Mouse (Mus musculus): ENCODE measurements around the gene Olfr224. TPM values are rescaled to one million over a fixed set of nuclear protein-coding genes. Genes with fewer than 3 reads are reported as not detected.

Olfr224 gene
- not detected in 2 replicates for total RNA-seq (2017)

DNA sequence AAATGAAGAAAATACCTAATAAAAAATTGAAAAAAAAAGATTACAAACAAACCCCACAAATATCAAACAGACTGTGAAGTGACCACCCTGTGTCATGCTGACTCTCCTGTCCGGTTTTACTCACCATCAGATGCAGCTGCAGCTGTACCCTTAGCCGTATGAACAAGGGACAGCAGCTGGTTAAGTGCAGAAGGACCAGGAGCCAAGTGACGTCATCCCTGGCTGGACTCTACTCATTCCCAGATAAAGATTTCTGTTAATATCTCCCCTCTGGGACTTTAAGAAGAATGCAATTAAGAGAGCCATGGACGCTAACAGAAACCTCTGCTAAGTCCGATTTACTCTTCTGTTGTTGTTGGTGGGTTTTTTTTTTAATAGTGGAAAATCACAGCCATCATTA, at the start of gene Olfr224:
TSS of gene Olfr224 (minus strand) at position 149 of the 400 bp plus-strand sequence.
- ATAC-seq (replicated peaks; ENCODE audit: low read depth, poor library complexity, severe bottlenecking): no peak

DNA sequence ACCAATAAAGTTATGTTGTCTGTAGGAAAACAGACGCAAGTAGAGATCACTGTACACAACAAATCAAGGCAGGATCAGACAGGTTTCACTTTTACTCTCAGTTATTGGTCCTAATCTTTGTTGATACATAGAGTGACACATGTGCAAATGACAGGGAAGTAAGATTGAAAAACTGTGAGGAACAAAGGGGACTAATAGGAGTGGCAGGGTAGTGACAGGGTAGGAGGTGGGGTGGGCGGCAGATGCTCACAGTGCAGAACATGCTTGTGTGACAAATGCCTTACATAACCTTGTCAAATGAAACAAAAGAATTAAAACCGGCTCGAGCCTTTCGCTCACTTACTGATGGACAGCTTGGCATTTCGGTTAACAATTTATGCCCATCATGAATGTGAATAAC, 48.4 kb upstream of the Olfr224 start:
- ATAC-seq (replicated peaks; ENCODE audit: low read depth, poor library complexity, severe bottlenecking): no peak

GRCm38 (mm10) chr11:58618369-58618768, 48.0 kb upstream of the Olfr224 start:
- ATAC-seq (replicated peaks; ENCODE audit: low read depth, poor library complexity, severe bottlenecking): no peak

DNA sequence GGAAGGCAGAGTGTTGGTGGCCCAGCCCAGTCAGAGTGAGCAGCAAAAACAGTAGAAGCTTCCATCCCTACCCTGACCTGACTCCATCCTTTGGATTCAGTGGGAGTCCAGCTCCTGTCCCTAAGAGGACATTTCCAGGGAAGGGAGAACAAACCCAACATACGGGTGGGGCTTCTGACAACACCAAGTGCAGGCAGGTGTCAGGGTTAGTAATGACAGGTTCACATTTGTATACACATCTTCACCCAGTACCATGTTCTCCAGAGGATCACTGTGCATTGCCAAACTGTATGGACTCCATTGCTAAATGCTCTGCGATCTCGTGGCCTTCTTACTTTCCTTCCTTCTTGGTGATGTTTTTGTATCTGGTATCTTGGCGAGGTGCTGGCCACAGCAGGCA, 45.6 kb upstream of the Olfr224 start, which contains the start of gene 2210407C18Rik:
TSS of gene 2210407C18Rik (minus strand) at position 101 of the 400 bp plus-strand sequence.
- no peak for ATAC-seq (replicated peaks; ENCODE audit: low read depth, poor library complexity, severe bottlenecking)

DNA sequence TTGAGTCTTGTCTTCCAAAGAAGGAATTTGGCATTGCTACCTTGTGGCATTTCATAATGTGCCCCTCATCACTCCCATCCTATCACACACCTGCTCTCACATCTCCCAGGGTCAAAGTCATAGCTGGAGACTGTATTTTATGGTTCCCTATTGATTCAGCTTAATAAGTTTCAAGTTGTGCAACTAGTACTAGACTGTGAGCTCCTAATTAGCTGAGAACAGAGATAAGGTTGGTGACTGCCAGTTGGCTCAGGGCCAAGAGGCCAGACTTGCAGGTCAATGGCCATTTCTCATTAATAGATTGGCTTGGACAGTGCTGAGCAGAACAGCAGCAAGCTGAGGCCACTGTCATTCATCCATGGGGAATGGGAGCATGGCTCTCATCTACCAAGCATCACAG, 44.2 kb upstream of the Olfr224 start:
- no peak for ATAC-seq (replicated peaks; ENCODE audit: low read depth, poor library complexity, severe bottlenecking)

DNA sequence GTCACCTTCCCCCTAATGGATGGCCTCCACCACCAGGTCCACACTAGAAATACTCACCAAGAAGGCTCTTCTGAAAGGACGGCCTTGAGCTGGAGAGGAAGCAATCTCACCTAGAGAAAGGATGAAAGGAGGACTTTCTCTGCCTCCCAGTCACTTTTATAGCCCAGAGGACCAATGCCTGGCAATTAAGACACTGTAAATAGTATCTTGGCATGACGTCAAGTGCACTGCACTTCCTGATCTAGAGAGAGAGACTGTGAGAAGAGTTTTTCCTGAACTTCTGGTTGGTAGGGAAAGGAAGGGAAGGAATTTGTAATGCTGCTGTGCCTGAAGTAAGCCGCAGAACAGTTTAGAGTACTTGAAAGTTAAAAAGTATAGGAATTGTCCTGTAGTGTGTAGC, 43.0 kb upstream of the Olfr224 start:
- ATAC-seq (replicated peaks; ENCODE audit: low read depth, poor library complexity, severe bottlenecking): no peak

GRCm38 (mm10) chr11:58607030-58607429, 36.7 kb upstream of the Olfr224 start:
- ATAC-seq (replicated peaks; ENCODE audit: low read depth, poor library complexity, severe bottlenecking): no peak

DNA sequence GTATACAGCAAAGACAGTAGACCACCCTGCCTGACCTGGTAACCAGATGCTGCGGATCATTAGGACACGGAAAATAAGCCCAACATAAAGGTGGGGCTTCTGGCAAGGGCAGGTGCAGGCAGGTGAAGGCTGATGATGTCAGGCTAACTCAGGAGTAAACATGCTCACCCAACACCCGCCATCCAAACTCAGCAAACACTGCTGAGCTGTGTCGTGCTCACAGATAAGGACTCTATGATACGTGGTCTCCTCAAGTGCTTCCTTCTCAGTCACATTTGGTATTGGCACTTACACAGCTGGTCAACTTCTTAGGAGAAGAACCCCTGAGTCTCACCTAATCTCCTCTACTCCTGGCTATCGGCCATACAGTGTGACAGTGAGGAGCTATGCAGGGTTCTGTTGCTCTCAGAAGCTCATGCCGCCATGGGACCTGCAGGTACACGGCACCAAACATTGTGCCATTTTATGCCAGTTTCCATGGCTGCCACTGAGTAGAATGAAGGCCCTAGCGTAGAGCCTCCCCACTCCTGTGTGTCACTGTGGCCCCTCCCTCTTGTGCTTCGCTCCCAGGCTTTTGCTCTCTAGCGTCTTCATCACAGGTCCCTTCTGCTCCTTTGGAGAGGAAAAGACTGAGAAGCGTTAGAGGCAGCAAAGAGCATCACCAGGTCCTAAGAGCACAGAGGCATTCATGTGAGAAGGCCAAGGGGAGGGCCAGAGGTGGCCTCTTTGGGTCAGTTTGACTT, 36.0 kb upstream of the Olfr224 start:
- no peak for ATAC-seq (replicated peaks; ENCODE audit: low read depth, poor library complexity, severe bottlenecking)

DNA sequence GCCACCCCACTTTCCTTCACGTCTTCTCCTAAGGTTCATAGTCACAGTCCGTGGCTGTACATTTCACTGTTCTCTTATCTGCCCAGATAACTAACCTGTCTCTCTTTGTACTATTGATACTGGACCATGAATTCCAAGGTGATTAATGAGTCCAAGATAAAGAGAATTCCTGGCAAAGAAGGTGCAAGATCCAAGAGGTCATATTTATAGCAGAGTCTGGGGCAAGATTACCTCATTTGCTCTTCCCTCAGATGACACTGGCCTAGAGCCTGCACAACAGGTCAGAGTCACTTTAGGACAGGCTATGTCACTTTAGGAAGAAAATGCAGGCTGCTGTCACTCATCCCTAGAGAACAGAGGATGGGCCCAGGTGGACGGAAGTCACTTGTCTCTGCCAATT, 34.9 kb upstream of the Olfr224 start:
- ATAC-seq (replicated peaks; ENCODE audit: low read depth, poor library complexity, severe bottlenecking): no peak

DNA sequence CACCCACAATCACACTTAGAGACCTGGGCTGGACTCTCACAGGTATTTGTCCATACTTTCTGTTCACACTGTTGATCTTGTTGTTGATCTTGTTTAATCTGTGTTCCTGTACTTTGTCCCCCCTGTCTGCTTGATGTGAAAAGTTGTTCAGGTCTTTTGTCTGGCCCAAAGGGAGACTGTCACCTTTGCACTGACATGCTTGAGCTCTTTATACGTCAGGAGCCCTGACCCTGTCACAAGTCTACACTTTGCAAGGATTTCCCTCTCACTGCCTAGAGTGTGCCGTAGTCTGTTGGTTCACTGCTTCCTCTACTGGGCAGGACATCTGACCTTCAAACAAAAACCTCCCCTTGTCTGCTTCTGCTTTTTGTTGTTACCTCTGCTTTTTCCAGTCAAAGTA, 34.3 kb upstream of the Olfr224 start:
- ATAC-seq (replicated peaks; ENCODE audit: low read depth, poor library complexity, severe bottlenecking): no peak

DNA sequence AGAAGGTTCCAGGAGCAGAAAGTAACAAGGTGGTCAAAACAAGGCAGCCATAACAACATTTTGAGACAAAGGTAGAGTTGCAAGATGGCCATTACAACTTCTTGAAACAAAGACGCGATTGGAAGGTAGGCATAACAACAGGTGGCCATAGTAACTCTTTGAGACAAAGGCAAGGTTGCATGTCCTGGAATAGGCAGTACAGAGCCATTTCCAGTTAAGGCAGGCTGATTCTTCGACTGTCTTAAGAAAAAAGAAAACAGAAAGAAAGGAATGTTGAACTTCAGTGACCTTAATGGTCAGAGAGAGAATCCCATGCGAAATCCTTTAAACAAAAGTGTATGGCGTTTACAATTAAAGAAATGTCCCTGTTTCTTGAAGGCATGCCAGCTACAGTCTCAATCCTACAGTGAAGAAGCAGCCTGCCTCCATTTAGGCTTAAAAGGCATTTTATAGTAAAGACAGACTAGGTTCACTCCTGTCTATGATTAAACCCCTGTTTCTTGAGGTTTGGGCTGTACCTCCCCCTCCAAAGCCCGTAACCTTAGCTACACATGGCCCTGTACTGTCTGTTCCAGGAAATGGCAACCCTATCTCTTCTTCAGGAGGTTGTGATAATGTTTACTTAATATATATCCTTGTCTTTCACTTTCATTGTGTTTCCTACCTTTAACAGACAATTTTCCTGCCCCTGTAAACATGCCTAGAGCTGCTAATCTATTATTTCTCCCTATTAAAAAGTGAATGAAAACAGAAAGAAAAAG, 32.6 kb upstream of the Olfr224 start:
- peak; percentile 62; the same call in 1 of the 2 replicates for ATAC-seq (replicated peaks; ENCODE audit: low read depth, poor library complexity, severe bottlenecking)

GRCm38 (mm10) chr11:58602062-58602461, 31.7 kb upstream of the Olfr224 start:
- no peak for ATAC-seq (replicated peaks; ENCODE audit: low read depth, poor library complexity, severe bottlenecking)

- ATAC-seq (replicated peaks; ENCODE audit: low read depth, poor library complexity, severe bottlenecking): no peak
Measured at GRCm38 (mm10) chr11:58597837-58598236, 27.5 kb upstream of the Olfr224 start.

GRCm38 (mm10) chr11:58594814-58595213, 24.5 kb upstream of the Olfr224 start, which contains the start of gene Olfr324:
TSS of gene Olfr324 (plus strand) at chr11:58595114.
- ATAC-seq (replicated peaks; ENCODE audit: low read depth, poor library complexity, severe bottlenecking): no peak

GRCm38 (mm10) chr11:58588620-58589250, 18.4 kb upstream of the Olfr224 start:
- ATAC-seq (replicated peaks; ENCODE audit: low read depth, poor library complexity, severe bottlenecking): no peak

GRCm38 (mm10) chr11:58587898-58588348, 17.6 kb upstream of the Olfr224 start:
- peak; percentile 78 for ATAC-seq (replicated peaks; ENCODE audit: low read depth, poor library complexity, severe bottlenecking)

DNA sequence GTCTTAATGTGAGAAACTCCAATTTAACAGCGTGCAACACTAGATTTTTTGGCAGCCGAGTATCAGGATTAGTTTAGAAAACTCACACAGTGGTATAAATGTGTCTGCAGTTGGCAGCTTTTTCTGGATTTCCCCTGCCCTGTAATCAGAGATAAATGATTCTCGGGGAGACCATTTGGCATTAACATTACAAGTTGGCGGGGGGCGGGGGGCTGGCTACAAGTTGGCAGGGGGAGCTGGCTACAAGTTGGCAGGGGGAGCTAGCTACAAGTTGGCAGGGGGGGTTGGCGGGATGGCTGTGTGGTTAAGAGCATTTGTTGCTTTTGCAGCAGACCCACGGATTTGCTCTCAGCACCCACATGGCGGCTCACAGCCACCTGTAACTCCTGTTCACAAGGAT, 8.3 kb upstream of the Olfr224 start:
- no peak for ATAC-seq (replicated peaks; ENCODE audit: low read depth, poor library complexity, severe bottlenecking)

- no peak for ATAC-seq (replicated peaks; ENCODE audit: low read depth, poor library complexity, severe bottlenecking)
Measured at GRCm38 (mm10) chr11:58577430-58577829, 7.1 kb upstream of the Olfr224 start, which contains the start of gene Olfr325. TSS of gene Olfr325 (plus strand) at chr11:58577730.

DNA sequence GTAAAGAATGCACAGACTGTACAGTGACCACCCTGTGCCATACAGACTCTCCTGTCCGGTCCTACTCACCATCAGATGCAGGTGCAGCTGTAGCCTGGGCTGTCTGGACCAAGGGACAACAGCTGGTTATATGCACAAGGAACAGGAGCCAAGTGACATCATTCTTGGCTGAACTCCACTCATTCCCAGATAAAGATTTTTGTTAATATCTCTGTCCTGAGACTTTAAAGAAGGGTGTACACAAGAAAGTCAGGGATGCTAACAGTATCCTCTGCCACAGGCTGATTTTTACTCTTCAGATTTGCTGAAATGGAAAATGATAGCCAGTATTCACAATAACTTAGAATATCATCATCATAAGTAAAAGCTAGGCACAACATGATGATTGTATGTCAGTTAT, 14.8 kb downstream of the Olfr224 start, which contains the start of gene Olfr328:
TSS of gene Olfr328 (minus strand) at position 101 of the 400 bp plus-strand sequence.
- no peak for ATAC-seq (replicated peaks; ENCODE audit: low read depth, poor library complexity, severe bottlenecking)

DNA sequence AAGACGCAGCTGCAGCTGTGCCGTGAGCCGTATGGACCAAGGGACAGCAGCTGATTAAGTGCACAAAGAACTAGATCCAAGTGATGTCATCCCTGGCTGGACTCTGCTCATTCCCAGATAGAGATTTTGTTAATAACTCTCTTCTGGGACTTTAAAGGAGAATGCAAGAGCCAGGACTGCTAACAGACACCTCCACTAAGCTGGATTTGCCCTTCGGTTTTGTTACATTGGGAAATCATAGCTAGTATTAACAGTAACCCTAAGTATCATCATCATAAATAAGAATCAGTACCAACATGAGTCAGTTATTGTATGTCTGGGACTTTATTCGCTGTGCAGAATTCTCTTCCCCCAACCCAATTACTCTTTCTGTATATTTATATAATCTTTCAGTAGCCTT, 24.0 kb downstream of the Olfr224 start, which contains the start of gene Olfr329-ps:
TSS of gene Olfr329-ps (minus strand) at position 101 of the 400 bp plus-strand sequence.
- no peak for ATAC-seq (replicated peaks; ENCODE audit: low read depth, poor library complexity, severe bottlenecking)
